Mouse (Mus musculus) monocyte, adult 59 days (primary cell): ENCODE measurements around the gene Syt14. TPM values are rescaled to one million over a fixed set of nuclear protein-coding genes. Genes with fewer than 3 reads are reported as not detected.

Source experiments
- total RNA-seq, 2 experiments: library from RNA; stranded (reverse); gene quantifications; one replicate each; pipeline ENCODE4 v1.2.4; 2023

Gene Syt14
- total RNA-seq: not detected

GRCm38 (mm10) chr1:193035371-193036238 is at the start of gene Syt14:
Gene Syt14, minus strand, starts transcription at chr1:193035775.

GRCm38 (mm10) chr1:192855474-192856230 is 179.9 kb downstream of the Syt14 start, which contains the start of gene Sertad4:
Gene Sertad4, minus strand, starts transcription at chr1:192855756.

Other genes with a start within 250 kb of the Syt14 start
- gene Sertad4, start 180.0 kb downstream of the Syt14 start, total RNA-seq: not detected
- 10 to 100 TPM; 20.3 to 27.4 TPM for gene Diexf, start 94.5 kb upstream of the Syt14 start, total RNA-seq
- gene Irf6, start 117.3 kb upstream of the Syt14 start, total RNA-seq: under 1 TPM; 0.12 to 0.45 TPM
- 1 to 10 TPM; 2.0 to 2.9 TPM for gene A130010J15Rik, start 132.3 kb upstream of the Syt14 start, total RNA-seq
- gene Traf3ip3, start 165.9 kb upstream of the Syt14 start, total RNA-seq: 100 to 1,000 TPM; 132 to 158 TPM
- 1 to 10 TPM in 1 of 2 experiments, under 1 TPM in 1; 0.94 to 2.8 TPM for gene Lamb3, start 171.9 kb upstream of the Syt14 start, total RNA-seq
- gene Hsd11b1, start 228.3 kb upstream of the Syt14 start, total RNA-seq: 10 to 100 TPM; 27.0 to 27.2 TPM
- 1 to 10 TPM; 7.2 to 8.6 TPM for gene G0s2, start 237.4 kb upstream of the Syt14 start, total RNA-seq